Mouse (Mus musculus) splenic B cell, adult 2 months (primary cell): Measurements from ENCODE around the gene Prkca.

Experiments used
- DNase-seq: peaks from one replicate; pipeline ENCODE4 v3.0.0-alpha.2; 2011; ENCODE audit warnings: low read depth, low spot score
- H3K27me3 ChIP-seq: 2 replicates; pipeline ENCODE4 v1.6.1; 2012; ENCODE audit warnings: mild to moderate bottlenecking, low read length, moderate library complexity, mixed read lengths; ENCODE audit not compliant: control insufficient read depth, poor library complexity, insufficient read depth, severe bottlenecking
- H3K36me3 ChIP-seq: 2 replicates; pipeline ENCODE4 v1.6.1; 2012; ENCODE audit warnings: mild to moderate bottlenecking, low read length, moderate library complexity, mixed read lengths; ENCODE audit not compliant: control insufficient read depth, poor library complexity, insufficient read depth, severe bottlenecking

Gene Prkca

GRCm38 (mm10) chr11:108054647-108055046 lies 289.1 kb downstream of the Prkca start:
- no peak for DNase-seq
- Histone ChIP-seq H3K36me3 (no peaks in the 10 kb centered on the region), H3K27me3 (no peaks in the 10 kb centered on the region)

- DNase-seq = no peak
- no peaks in the 10 kb centered on the region for H3K27me3 ChIP-seq
- H3K36me3 ChIP-seq = no peaks in the 10 kb centered on the region
Measured at GRCm38 (mm10) chr11:108053746-108054145, 290.0 kb downstream of the Prkca start.

GRCm38 (mm10) chr11:108041669-108042068 lies 302.1 kb downstream of the Prkca start:
- H3K27me3 ChIP-seq = no peaks in the 10 kb centered on the region
- H3K36me3 ChIP-seq = no peaks in the 10 kb centered on the region
- DNase-seq = no peak

- DNase-seq = no peak
- no peaks in the 10 kb centered on the region for H3K27me3 ChIP-seq
- H3K36me3 ChIP-seq = no peaks in the 10 kb centered on the region
Measured at GRCm38 (mm10) chr11:108040823-108041222, 302.9 kb downstream of the Prkca start.

GRCm38 (mm10) chr11:108039761-108040160 lies 304.0 kb downstream of the Prkca start:
- no peaks in the 10 kb centered on the region for H3K27me3 ChIP-seq
- no peaks in the 10 kb centered on the region for H3K36me3 ChIP-seq
- DNase-seq = no peak

GRCm38 (mm10) chr11:108038989-108039388 lies 304.7 kb downstream of the Prkca start:
- Histone ChIP-seq H3K27me3 (no peaks in the 10 kb centered on the region), H3K36me3 (no peaks in the 10 kb centered on the region)
- DNase-seq = no peak

- DNase-seq = no peak
- H3K36me3 ChIP-seq = no peaks in the 10 kb centered on the region
- no peaks in the 10 kb centered on the region for H3K27me3 ChIP-seq
Measured at GRCm38 (mm10) chr11:108036339-108036738, 307.4 kb downstream of the Prkca start.

- no peak for DNase-seq
Measured at GRCm38 (mm10) chr11:108035761-108036160, 308.0 kb downstream of the Prkca start.

GRCm38 (mm10) chr11:108034376-108034775 lies 309.4 kb downstream of the Prkca start:
- Histone ChIP-seq H3K27me3 (no peaks in the 10 kb centered on the region), H3K36me3 (no peaks in the 10 kb centered on the region)
- DNase-seq = no peak

More at GRCm38 (mm10) chr11:108035761-108036160, 308.0 kb downstream of the Prkca start:
- Histone ChIP-seq H3K27me3 (no peaks in the 10 kb centered on the region), H3K36me3 (no peaks in the 10 kb centered on the region)

GRCm38 (mm10) chr11:108032568-108032967 lies 311.2 kb downstream of the Prkca start:
- DNase-seq = no peak
- no peaks in the 10 kb centered on the region for H3K27me3 ChIP-seq
- no peaks in the 10 kb centered on the region for H3K36me3 ChIP-seq

GRCm38 (mm10) chr11:108030956-108031604 lies 312.6 kb downstream of the Prkca start:
- DNase-seq = peak; percentile 25
- Histone ChIP-seq H3K36me3 (no peaks in the 10 kb centered on the region), H3K27me3 (no peaks in the 10 kb centered on the region)

- Histone ChIP-seq H3K27me3 (no peaks in the 10 kb centered on the region), H3K36me3 (no peaks in the 10 kb centered on the region)
- no peak for DNase-seq
Measured at GRCm38 (mm10) chr11:108029321-108029720, 314.4 kb downstream of the Prkca start.

- Histone ChIP-seq H3K27me3 (no peaks in the 10 kb centered on the region), H3K36me3 (no peaks in the 10 kb centered on the region)
- DNase-seq = no peak
Measured at GRCm38 (mm10) chr11:108028398-108028797, 315.3 kb downstream of the Prkca start.

GRCm38 (mm10) chr11:108025726-108026425 lies 317.9 kb downstream of the Prkca start:
- Histone ChIP-seq H3K27me3 (no peaks in the 10 kb centered on the region), H3K36me3 (no peaks in the 10 kb centered on the region)
- no peak for DNase-seq

- Histone ChIP-seq H3K36me3 (no peaks in the 10 kb centered on the region), H3K27me3 (no peaks in the 10 kb centered on the region)
- no peak for DNase-seq
Measured at GRCm38 (mm10) chr11:108023188-108023587, 320.5 kb downstream of the Prkca start.
